Mouse (Mus musculus) heart, postnatal 14 days (tissue): ENCODE measurements at regions not wholly inside any gene's neighbourhood (a gene's known extent, or its start where the extent isn't known, plus 50 kb on each side); places are given as distances from the start of the nearest gene placed in this dataset.

Source experiments
- DNase-seq, 2 experiments: peaks; one replicate each; pipeline ENCODE4 v3.0.0; 2021 to 2022
- intact Hi-C: fragments of 180-260 bp; cut with DNase I; formaldehyde crosslinking; loops from one replicate; pipeline ENCODE4 v1.15.1; 2025

- peak; percentile 81 to 85 for DNase-seq
- intact Hi-C loops, result loop anchor here (1.0 to 5.0 kb wide), 3 partner anchors 59 to 740 kb away; partner anchors contain the start of gene Samd5
Measured at GRCm38 (mm10) chr10:9012829-9013548, 127.1 kb upstream of the Sash1 start.

- no peak for DNase-seq
- intact Hi-C loops, result loop anchor here (1.0 to 5.0 kb wide), 3 partner anchors 60 to 741 kb away; partner anchors contain the start of gene Samd5
Measured at GRCm38 (mm10) chr10:9011906-9012305, 126.0 kb upstream of the Sash1 start.

DNA sequence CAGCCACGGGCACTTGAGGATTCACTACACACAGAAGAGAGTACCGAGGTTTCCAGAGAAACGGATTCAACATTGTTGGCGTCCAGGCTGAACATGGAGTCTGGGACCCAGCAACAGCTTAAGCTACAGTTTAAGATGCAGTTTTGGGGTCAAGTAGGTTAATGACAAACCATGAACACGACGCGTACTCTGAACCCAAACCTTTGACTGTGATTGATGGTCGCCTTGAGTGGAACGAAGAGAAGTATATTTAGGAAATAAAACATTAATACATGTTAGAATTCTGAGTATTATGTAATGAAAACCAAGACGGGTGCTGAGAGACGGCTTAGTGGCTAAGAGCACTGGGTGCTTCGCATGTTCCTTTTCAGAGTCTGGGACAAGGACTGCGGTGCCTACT, 124.3 kb upstream of the Sash1 start:
- intact Hi-C loops, result loop anchor here (5.0 kb wide), 2 partner anchors 62 to 667 kb away; partner anchors contain the start of gene Samd5

GRCm38 (mm10) chr10:9005140-9005909, 119.5 kb upstream of the Sash1 start:
- DNase-seq, result peak in 1 of 2 experiments; percentile 4
- intact Hi-C loops, result no loop called here

More for the DNA sequence above, 124.3 kb upstream of the Sash1 start:
- DNase-seq, result no peak

DNA sequence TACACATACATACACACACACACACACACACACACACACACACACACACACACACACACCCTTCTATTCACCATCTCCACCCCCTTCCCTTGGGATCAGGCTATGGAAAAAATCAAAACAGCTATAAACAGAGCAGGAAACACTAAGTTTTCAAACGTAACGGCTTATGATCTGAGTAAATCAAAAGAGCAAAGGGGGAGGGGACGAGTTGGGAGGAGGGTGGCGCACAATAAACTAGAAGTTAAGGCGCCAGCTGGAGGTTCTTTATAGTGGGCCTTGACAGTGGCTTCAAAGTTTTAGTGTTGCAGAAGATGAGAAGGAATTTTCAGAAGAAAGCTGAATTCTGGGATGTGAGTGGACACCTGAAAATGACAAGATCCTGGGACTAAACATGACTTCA, 116.4 kb upstream of the Sash1 start:
- no peak for DNase-seq
- intact Hi-C loops, result no loop called here

DNA sequence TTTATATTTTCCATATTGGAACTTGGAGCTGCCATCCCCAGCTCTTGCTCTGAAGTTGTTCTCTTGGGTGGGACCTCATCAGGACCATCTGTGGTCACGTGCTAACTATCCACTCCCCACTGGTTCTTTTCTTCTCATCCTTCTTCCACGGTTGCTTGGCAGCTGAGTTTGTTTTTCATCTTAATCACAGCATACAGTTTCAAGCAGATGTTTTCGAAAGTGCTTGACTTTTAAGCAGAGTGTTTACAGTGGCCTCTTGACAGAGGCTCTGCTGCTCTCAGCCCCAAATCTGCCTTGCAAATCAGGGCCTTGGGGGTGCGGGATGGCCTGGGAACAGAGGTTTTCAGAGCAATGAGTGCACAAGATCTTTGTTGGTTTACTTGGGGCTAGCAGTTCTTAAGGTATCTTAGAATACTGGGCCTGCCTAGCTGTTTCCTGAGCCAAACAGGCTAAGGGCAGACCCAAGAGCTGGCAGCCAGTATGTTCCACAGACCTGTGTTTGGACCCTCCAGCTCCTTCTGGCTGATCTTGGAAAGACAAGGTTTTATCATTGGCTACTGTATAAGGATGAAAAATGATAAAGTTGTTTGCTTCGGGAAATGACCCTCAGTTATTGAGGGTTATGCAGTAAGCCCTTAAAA, 113.0 kb upstream of the Sash1 start:
- DNase-seq, result peak; percentile 10 to 21
- intact Hi-C loops, result no loop called here

GRCm38 (mm10) chr10:8998356-8998755, 112.5 kb upstream of the Sash1 start:
- intact Hi-C loops, result no loop called here

DNA sequence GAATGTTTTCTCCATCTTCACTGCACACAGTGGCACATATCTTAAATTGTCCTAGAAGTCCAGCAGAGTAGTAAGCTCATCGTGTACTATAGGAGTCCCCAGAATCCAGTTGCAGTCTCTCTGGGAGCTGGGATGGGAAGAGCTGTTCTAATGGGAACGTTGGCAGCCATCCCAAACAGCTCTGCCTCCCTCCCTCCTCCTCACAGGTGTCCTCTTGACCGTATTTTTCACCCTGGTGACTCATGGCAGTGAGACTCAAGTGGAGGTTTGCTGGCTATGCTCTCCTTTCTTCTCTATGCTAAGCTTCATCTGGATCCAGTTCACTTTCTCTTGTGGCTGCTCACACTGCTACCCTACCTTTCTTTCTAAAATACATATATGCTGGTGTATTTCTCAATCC, 109.2 kb upstream of the Sash1 start:
- intact Hi-C loops, result no loop called here
- DNase-seq, result no peak

More at GRCm38 (mm10) chr10:8998356-8998755, 112.5 kb upstream of the Sash1 start:
- peak in 1 of 2 experiments; percentile 19 for DNase-seq

DNA sequence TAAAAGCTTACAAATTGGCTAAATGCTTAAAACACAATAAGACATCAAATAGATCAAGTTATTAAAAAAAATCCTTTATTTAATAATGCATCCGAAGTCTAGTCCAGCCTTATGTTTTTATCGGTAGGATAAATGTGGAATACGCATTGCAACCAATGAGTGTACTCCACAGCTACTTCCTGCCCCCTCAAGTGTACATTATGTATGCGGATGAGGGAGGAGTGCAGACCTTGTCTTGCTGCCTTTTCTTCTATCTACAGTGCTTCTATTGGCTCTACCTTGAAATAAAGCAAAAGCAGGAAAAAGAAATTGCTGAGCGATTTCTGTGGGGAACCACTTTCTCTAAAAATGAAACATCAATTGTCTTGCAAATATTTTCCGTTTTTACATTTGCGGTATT, 100.5 kb upstream of the Sash1 start:
- DNase-seq, result no peak
- intact Hi-C loops, result no loop called here

DNA sequence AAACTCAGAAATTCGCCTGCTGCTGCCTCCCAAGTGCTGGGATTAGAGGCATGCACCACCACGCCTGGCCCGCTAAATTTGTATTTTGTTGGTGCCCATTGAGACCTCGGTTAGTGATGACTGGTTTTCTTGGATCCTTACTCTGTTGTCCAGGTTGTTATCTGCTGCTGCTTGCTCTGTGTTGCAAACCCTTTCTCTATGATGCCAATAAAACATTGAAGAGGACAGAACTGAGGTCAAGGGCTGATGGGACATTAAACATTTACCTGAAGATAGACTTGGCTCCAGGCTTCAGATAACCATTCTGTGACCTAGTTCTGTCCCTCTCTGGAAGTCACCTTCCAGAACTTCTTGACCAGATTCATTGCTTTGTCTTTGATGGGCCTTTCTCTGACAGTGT, 97.5 kb upstream of the Sash1 start:
- DNase-seq, result no peak
- intact Hi-C loops, result no loop called here

DNA sequence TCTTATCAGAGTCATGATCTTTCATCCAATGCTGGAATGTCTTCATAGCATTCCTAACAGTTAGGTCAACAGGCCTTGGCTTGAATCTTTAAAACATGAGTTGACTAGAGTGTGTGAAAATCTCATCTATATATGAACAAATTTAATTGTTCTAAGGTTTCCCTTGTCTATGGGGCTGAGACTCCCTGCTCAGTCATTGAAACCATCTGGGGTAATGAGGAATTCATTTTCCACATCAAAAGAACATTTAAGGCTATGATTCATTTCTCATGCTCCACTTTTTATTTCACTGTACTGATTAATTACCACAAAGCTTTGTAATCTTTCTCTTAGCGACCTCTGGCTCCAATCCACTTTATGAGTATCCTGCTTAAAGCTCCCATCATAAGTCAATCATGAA, 94.7 kb upstream of the Sash1 start:
- DNase-seq, result no peak
- intact Hi-C loops, result no loop called here

DNA sequence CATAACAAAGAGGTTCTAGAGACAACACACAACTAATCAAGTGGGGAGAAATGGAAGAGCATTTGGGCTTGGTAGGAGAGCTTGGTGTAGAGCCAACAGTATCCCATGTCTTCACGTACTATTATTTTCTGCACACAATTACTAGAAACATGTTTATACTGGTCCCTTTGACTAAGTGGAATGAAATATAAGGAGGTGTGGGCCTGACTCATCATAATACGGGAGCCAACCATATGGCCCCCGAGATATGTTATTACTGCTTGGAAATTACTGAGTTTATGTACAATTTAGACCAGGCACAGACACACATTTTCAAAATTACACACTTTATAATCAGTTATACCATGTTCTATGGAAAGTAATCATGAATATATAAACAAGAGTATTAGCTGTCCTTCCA, 92.7 kb upstream of the Sash1 start:
- DNase-seq, result no peak
- intact Hi-C loops, result no loop called here

- intact Hi-C loops, result loop anchor here (2.0 to 5.0 kb wide), 3 partner anchors 142 to 232 kb away; no protein-coding TSS in a partner anchor
- peak in 1 of 2 experiments; percentile 28 for DNase-seq
Measured at GRCm38 (mm10) chr10:8973934-8974333, 88.1 kb upstream of the Sash1 start.

DNA sequence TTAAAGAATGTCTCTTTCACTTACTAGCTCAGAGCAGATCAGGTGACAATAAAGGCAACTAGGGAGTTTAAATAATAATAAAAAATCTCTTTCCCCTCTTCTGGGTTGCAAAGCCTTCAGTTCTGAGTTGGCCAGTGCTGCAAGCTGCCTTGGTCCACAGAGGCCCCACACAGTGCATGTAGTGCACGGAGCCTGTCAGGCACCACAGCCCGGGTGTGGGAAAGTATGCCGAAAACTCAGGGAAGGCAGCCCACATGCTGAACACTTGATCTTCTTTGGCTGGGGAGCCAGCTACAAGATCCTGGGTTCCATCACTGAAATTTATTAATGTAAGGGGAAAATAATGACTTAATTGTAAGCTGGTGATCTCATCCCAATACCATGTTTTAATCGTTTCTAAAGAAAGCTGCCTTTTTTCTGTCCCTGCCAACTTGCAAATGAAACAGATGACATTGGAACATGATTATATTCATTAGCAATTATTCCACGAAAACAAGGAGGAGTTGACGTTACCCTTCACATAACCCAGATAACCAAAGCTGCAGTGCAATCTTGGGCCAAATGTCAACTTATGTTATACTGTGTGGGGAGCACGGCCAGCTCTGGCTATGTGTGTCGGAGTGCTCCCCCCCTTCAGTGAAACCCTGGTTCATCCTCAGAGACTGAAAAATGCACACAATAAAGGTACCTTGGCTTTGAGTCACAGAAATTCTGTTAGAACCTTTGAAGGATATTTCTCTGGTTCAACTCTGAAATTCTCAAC, 87.1 kb upstream of the Sash1 start:
- intact Hi-C loops, result loop anchor here (5.0 kb wide), 2 partner anchors 141 to 231 kb away; no protein-coding TSS in a partner anchor
- DNase-seq, result peak; percentile 13 to 15

DNA sequence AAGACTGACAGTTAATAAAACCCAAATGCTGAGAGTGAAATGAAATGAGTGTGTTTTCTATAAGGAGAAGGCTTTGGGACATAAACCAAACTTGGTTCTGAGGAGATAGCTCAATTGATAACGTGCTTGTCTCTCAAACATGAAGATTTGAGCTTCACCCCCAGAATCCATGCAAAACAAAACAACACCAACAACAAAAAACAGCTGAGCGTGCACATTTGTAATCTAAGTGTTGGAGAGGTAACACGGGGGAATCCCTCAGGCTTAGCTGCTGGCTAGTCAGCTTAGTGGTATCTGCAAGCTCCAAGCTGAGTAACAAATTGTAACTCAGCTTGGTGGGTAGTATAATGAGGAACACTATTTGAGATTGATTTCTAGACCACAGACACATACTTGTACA, 84.9 kb upstream of the Sash1 start:
- intact Hi-C loops, result loop anchor here (5.0 kb wide), 2 partner anchors 139 to 229 kb away; no protein-coding TSS in a partner anchor
- no peak for DNase-seq

GRCm38 (mm10) chr10:8969586-8969985, 83.7 kb upstream of the Sash1 start:
- DNase-seq, result no peak
- intact Hi-C loops, result loop anchor here (2.0 to 5.0 kb wide), 3 partner anchors 33 to 108 kb away; partner anchors contain the start of gene Sash1

- intact Hi-C loops, result loop anchor here (2.0 to 5.0 kb wide), 3 partner anchors 32 to 108 kb away; partner anchors contain the start of gene Sash1
Measured at GRCm38 (mm10) chr10:8969016-8969415, 83.1 kb upstream of the Sash1 start.

DNA sequence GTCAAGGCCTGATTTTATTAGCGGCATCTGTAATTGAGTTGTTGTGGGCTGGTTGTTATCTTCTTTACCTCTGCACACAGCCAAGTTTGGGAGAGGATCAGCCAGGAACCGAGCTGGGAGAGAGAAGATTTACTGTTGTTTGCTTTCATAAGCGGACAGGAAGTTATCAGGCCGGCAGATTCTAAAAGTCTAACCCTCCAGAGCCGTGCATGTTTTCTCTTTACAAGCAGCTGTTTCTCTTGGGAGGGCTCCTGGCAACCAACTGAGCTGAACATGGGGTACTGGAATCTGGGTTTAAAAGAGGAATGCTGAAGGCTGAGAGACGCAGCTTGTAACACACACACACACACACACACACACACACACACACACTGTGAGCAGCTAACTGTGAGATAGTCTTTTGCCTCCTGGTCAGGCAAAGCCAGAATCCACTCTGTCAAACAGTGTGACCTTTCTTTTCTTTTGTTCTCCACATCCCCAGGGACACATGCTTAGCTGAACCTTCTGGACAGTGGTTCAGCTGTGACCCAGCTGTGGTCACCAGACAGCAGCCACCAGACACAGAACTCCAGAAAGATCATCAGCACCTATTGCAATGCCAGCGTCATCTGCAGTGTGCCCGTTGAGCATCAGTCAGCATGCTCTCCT, 82.5 kb upstream of the Sash1 start:
- DNase-seq, result peak; percentile 48 to 64
- intact Hi-C loops, result loop anchor here (2.0 to 5.0 kb wide), 3 partner anchors 32 to 109 kb away; partner anchors contain the start of gene Sash1

More at GRCm38 (mm10) chr10:8969016-8969415, 83.1 kb upstream of the Sash1 start:
- no peak for DNase-seq

GRCm38 (mm10) chr10:8962921-8963320, 77.1 kb upstream of the Sash1 start:
- intact Hi-C loops, result no loop called here
- DNase-seq, result no peak
